Mouse (Mus musculus): Measurements from ENCODE around the gene Hmga2.

Gene Hmga2

DNA sequence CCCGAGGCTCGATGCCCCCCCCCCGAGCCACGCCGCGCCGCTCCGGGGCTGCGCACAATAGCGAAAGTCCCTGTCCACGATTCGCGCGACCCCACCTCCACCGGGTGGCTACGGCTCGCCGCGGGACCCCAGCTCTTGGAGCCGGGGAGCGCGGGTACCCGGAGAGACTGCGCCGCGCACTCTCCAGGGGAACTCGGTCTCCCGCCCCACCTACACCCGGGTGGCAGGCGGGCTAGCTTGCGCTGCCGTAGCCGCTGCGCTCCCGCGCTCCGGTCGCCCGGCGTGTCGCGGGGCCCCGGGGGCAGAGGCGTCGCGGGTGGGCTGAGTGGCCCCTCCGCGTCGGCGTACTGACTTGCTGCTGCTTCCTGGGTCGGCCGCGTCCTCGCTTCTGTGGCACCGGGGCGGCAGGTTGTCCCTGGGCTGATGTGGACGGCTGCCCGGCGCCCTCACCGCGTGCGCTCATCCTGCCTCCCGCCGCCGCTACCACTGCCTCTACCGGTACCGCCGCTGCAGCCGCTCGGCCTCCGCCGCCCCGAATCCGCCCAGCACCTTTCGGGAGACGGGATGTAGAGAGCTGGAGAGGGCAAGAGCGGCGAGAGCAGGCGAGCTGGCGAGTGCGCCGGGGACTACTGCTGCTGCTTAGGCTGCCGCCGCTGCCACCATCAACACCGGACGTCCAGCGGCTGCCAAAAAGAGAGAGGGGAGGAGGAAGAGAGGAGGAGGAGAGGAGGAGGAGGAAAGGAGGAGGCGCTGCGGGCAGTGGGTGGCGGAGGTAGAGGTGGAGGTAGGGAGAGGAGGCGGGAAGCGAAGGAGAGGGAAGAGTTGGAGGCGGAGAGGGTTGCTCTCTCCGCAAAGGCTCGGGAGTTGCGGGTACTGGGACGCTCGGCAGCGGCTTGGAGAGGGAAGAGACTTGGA, at the start of gene Hmga2:
Gene Hmga2, minus strand, starts transcription at position 869 of the 915 bp plus-strand sequence.
- DNase-seq (ENCODE audit: low read depth), result peak; percentile 90

DNA sequence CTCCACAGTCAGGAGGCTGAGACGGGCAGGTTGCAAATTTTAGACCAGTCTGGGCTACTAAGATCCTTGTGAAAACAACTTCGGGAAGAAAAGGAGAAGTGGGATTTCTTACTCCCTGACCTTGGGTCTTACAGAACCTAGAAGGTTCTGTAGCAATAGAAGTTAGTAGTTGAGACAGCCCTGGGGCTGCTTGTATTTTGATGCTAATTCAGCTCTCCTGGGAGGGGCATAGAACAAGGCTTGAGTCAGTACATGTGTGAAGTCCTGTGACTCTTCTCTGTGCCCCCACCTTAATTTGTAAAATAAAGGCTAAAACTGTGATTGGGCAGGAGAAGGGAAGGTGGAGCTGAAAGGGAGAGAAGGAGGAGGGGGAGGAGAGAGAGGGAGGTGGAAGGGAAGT, 46.7 kb upstream of the Hmga2 start:
- peak; percentile 36 for DNase-seq (ENCODE audit: low read depth)

GRCm38 (mm10) chr10:120521912-120522575, 45.8 kb upstream of the Hmga2 start:
- no peak for DNase-seq (ENCODE audit: low read depth)

DNA sequence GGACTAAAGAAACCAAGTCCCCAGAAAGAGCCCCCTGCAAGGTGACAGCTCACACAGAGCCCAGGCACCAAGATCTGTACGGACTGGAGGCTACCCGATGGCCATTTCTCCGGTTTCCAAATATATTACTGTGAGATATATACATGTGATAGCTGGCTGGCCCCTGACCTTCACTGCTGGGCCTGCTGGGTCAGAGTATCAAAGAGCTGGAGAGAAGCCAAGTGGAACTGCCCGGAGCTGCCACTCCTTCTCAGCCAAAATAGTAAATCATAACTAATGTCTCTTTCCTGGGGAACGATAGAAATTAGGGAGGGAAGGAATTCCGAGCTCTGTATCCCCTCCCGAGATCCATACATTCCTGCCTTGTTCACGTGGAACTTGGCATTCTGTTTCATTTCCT, 40.0 kb upstream of the Hmga2 start:
- DNase-seq (ENCODE audit: low read depth), result no peak

DNA sequence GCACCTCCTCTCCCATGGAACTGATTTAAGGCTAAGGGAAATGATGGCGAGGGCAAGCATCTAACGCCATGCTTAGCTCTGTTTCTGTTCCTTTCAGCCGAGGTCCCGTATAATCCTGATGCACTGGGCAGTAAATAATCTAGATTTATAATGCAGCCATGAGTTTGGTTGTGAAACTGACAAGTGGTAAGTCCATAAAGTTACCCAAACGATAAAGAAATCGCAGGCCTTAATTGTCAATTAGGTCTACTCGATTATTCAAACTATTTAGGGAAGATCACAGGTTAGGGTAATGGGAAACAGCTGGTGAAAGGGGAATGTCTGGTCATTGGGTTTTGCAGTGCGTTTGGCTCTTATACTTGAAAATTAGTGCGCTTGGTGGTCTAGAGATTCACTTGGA, 37.5 kb upstream of the Hmga2 start:
- no peak for DNase-seq (ENCODE audit: low read depth)

- DNase-seq (ENCODE audit: low read depth), result no peak
These were observed 36.7 kb upstream of the Hmga2 start for GRCm38 (mm10) chr10:120512946-120513345.

- no peak for DNase-seq (ENCODE audit: low read depth)
These were observed 35.9 kb upstream of the Hmga2 start for GRCm38 (mm10) chr10:120512121-120512520.

GRCm38 (mm10) chr10:120503959-120504358, 27.7 kb upstream of the Hmga2 start:
- no peak for DNase-seq (ENCODE audit: low read depth)

DNA sequence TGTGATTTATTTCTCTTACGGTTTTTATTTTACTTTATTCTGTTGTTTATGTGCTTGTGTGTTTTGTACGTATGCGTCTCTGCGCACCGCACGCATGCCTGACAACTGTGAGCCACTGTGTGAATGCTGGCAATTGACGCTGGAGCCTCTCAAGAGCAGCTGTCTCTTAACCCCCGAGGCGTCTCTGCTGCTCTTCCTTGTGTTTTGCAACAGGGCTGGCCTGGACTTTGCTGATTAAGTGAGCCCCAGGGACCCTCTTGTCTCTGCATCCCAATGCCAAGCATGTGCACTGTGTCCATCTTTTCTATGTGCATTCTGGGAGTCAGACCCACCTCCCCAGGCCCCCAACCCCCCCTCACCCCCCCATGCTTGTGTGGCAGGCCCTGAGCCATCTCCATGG, 24.5 kb upstream of the Hmga2 start:
- DNase-seq (ENCODE audit: low read depth), result no peak

DNA sequence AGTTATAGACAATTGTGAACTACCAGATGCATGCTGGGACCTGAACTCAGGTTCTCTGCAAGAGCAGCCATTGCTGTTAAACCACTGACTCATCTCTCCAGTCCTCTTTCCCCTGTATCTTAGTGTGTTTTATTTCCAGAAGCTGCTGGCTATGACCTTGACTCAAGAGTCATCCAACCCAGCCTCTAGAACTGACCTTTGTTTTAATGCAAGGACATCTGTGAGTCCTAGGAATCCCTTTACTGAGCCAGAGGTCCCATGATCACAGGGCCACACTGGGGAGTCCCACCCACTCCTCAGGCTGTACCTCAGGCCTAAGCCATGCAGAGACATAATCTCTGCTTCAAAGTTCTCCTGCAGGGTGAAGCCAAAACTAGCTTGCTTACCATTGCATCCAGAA, 21.8 kb upstream of the Hmga2 start:
- no peak for DNase-seq (ENCODE audit: low read depth)

GRCm38 (mm10) chr10:120494653-120495052, 18.4 kb upstream of the Hmga2 start:
- DNase-seq (ENCODE audit: low read depth), result peak; percentile 73

- peak; percentile 42 for DNase-seq (ENCODE audit: low read depth)
These were observed 15.2 kb upstream of the Hmga2 start for GRCm38 (mm10) chr10:120491477-120491876.

GRCm38 (mm10) chr10:120489611-120490010, 13.3 kb upstream of the Hmga2 start:
- no peak for DNase-seq (ENCODE audit: low read depth)

DNA sequence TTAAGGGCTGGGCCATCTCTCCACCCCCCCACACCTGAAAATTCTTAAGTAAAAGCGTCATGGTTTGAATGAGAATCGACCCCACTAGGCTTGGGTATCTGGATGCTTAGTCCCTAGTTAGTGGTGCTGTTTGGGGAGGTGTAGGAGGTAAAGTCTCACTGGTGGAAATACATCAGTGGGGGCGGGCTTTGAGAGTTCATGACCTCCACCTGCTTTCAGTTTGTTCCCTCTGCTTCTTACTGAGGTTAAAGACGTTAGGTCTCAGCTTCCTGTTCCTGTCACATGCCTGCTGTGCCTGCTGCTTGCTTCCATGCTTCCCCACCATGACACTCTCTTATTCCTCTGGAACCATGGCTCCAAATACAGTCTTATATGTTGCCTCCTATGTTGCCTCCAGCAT, 12.3 kb upstream of the Hmga2 start:
- DNase-seq (ENCODE audit: low read depth), result no peak

GRCm38 (mm10) chr10:120487881-120488280, 11.6 kb upstream of the Hmga2 start:
- DNase-seq (ENCODE audit: low read depth), result no peak

DNA sequence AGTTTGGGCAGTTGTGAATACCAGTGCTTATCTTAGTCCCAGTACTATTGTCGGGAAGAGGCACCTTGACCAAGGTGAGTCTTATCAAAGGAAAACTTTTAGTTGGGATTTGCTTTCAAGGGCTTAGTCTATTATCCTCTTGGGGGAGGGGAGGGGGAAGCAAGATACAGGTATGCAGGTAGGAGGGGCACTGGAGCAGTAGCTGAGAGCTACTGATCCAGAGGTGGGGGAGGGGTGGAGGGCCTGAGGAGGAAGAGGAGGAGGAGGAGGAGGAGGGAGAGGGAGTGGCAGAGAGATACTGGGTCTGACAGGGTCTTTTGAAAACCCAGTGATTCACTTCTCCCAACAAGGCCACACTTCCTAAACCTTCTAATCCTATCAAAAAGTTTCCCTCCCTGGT, 9.2 kb upstream of the Hmga2 start:
- DNase-seq (ENCODE audit: low read depth), result no peak

GRCm38 (mm10) chr10:120484144-120484543, 7.9 kb upstream of the Hmga2 start:
- no peak for DNase-seq (ENCODE audit: low read depth)

- peak; percentile 86 for DNase-seq (ENCODE audit: low read depth)
These were observed 1.9 kb upstream of the Hmga2 start for GRCm38 (mm10) chr10:120478164-120478563.

DNA sequence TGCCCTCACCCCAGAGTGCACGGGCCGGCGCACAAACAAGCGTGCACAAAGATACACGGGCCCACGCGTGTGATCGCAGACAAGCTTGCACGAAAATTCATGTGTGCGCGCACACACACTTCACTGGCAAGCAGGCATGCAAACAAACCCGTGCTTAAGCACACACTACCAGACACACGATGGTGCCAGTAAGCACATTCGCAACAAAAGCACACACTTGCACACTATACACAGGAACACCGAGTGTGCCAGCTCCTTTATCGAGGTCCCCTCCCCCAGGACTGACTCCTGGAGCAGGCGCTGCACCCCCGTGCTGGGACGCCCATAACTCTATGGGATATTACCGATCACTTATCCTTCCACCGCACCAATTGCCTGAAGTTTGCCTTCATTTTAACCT, 1.2 kb upstream of the Hmga2 start:
- DNase-seq (ENCODE audit: low read depth), result peak; percentile 72

DNA sequence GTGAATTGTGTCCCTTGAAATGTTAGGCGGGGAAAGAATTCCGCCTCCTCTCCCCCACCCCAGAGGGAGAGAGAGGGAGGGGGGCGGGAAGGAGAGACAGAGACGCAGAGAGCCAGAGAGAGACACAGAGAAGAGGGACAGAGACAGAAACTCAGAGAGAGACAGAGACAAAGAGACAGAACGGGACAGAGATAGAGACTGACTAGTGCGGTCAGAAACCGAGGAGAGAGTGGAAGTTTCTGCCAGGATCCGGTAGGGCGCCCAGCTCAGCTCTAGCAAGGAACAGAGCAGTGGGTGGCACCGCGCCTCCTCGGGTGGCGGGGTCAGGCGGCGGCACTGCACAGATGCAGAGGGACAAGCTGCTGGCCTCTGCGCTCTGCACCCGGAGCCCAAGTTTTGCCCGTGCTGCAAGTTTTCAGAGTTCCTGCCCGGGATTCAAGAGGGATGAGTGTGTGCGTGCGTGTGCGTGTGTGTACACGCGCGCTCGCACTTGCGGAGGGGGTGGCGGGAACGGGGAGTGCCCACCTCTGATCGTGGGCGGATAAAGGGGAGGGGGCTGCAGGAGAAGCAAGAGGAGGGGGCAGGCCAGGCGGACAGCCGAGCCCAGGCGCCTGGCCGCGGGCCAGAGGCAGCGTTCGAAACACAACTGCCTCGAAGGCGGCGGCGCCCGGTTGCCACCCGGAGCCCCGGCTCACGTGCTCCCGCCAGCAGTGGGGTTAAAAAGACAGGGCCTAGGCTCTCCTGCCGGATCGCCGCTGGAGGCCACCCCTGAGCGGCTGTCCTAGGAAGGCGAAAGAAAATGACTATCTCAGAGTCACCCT, 457 bp upstream of the Hmga2 start:
- DNase-seq (ENCODE audit: low read depth), result peak; percentile 84

DNA sequence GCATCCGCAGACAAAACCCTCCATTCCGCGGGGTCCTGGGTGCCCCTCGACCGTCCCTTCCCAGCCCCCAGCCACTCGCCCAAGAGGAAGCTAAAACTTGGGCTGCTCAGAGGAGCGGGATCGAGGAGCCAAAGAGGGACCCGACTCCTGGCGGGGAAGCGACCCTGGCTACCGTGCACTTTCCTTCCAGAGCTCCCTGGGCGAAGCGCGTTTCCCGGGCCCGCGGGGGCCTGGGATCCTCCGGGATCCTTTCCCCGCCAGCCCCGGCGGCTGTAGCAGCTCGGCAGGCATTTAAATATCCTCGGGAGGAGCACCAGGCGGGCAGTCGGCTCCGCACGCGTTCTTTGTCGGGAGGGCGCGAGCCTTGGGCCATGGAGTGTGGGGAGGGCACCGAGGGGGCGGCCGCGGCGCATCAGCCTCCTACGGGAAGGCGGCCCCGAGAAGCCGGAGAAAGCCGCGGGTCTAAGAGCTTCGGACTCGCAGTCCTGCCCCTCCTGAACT, 1.2 kb downstream of the Hmga2 start:
- no peak for DNase-seq (ENCODE audit: low read depth)

DNA sequence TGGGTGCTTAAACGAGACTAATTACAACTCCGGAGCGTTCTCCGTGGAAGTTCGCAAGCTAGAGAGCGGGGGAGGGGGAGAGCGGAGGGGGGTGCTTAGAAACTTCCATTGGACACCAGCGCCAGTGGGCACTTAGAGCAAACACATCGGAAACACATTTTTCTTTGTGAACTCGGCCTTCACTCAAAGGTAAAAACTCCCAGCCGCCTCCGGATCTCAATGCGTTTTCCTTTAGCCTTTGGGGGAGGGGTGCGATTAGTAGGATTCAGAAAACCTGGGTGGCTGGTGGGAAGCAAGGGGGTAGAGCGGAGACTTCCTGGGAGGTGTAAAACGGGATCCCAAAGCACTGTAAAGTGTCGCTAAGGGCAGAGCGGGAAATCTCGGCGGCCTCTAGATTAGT, 2.0 kb downstream of the Hmga2 start:
- peak; percentile 63 for DNase-seq (ENCODE audit: low read depth)

All from 416B (cell line).